Mouse (Mus musculus): Measurements from ENCODE around the gene Mybpc3. TPM values are rescaled to one million over a fixed set of nuclear protein-coding genes. Genes with fewer than 3 reads are reported as not detected.

Mybpc3 gene
- polyA plus RNA-seq, 1 experiment = 39.6 TPM

DNA sequence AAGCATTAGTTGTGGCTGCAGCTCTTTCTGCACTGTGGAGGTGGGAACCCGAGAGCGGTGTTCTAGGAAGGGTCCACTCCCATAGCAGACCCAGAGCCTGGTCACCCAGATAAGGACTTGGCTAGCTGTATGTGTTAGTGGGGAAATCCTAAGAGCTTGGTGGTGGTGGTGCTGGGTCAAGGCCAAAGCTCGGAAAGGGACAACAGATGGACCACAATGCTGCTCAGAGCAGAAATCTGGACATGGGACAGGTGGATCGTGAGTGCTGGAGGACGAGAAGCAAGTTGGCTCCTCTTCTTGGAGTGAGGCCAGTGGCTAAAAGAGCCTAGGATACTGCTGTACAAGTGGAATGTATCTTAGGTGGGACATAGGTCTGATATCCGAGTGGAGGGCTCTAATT is 1.6 kb downstream of the Mybpc3 start:
- peak overlapping the region; percentile 94 for H3K27ac ChIP-seq (ENCODE audit: insufficient read depth, low read length)
- no peak for TF ChIP-seq POLR2A (IDR thresholded peaks at IDR 0.05; ENCODE audit: borderline replicate concordance, insufficient read depth, low read length)
- 0 out of 2 replicates have a peak, but pooled peaks have one; percentile 3 for TF ChIP-seq CTCF (IDR thresholded peaks at IDR 0.05; ENCODE audit: borderline replicate concordance, insufficient read depth, low read depth, low read length)
- H3K4me3 ChIP-seq (replicated peaks; ENCODE audit: insufficient read depth, low read depth, low read length) = peak overlapping the region; percentile 58
- DNase-seq = peak; percentile 95 to 98
- 9% methylated on average over 6 of the region's 6 CpGs for WGBS
- peaks cover 68% of the 10 kb centered on the region for H3K4me1 ChIP-seq (ENCODE audit: control insufficient read depth, insufficient read depth, low read length)
- no peaks in the 10 kb centered on the region for H3K27me3 ChIP-seq (ENCODE audit: control insufficient read depth, insufficient read depth, low read length)

DNA sequence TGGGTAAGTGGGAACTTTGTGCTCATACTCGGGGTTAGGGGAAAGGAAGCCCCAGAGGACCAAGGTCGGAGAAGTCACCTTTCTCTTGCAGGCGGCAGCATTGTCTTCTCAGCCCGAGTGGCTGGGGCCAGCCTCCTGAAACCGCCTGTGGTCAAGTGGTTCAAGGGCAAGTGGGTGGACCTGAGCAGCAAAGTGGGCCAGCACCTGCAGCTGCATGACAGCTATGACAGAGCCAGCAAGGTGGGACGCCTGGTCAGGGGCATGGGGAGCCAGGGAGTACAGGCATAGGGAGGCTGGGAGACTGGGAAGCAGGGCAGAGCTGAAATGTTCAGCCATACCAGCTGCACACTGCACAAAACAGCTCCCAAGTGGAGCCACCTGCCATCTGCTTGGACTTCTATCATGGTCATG is 2.3 kb downstream of the Mybpc3 start:
- TF ChIP-seq POLR2A (IDR thresholded peaks at IDR 0.05; ENCODE audit: borderline replicate concordance, insufficient read depth, low read length) (no peak), CTCF (IDR thresholded peaks at IDR 0.05; ENCODE audit: borderline replicate concordance, insufficient read depth, low read depth, low read length) (no peak)
- Histone ChIP-seq H3K4me3 (replicated peaks; ENCODE audit: insufficient read depth, low read depth, low read length) (peak overlapping the region; percentile 58), H3K27ac (ENCODE audit: insufficient read depth, low read length) (peak overlapping the region; percentile 94), H3K4me1 (ENCODE audit: control insufficient read depth, insufficient read depth, low read length) (peaks cover 75% of the 10 kb centered on the region), H3K27me3 (ENCODE audit: control insufficient read depth, insufficient read depth, low read length) (no peaks in the 10 kb centered on the region)
- WGBS = 13% methylated on average over 6 of the region's 6 CpGs
- peak; percentile 66 to 71 for DNase-seq

DNA sequence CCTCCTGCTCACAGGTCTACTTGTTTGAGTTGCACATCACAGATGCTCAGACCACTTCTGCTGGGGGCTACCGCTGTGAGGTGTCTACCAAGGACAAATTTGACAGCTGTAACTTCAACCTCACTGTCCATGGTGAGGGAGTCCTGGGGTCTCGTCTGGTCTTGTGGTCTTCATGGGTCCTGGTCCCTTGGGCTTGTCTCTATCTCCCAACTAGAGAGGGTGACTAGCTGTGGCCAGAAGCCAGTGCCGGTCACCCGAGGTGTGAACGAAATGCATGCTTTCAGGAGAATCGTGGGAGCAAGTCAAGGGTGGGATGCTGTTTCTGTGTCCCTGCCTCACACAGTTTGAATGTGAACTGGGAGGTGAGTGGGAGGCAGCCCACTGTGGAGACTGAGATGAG is 3.1 kb downstream of the Mybpc3 start:
- 27% methylated on average over 6 of the region's 6 CpGs for WGBS
- TF ChIP-seq CTCF (IDR thresholded peaks at IDR 0.05; ENCODE audit: borderline replicate concordance, insufficient read depth, low read depth, low read length) (no peak), POLR2A (IDR thresholded peaks at IDR 0.05; ENCODE audit: borderline replicate concordance, insufficient read depth, low read length) (no peak)
- H3K4me3 ChIP-seq (replicated peaks; ENCODE audit: insufficient read depth, low read depth, low read length) = peak overlapping the region; percentile 51
- peak overlapping the region; percentile 82 for H3K27ac ChIP-seq (ENCODE audit: insufficient read depth, low read length)
- H3K4me1 ChIP-seq (ENCODE audit: control insufficient read depth, insufficient read depth, low read length) = peaks cover 76% of the 10 kb centered on the region
- H3K27me3 ChIP-seq (ENCODE audit: control insufficient read depth, insufficient read depth, low read length) = no peaks in the 10 kb centered on the region
- DNase-seq = no peak

DNA sequence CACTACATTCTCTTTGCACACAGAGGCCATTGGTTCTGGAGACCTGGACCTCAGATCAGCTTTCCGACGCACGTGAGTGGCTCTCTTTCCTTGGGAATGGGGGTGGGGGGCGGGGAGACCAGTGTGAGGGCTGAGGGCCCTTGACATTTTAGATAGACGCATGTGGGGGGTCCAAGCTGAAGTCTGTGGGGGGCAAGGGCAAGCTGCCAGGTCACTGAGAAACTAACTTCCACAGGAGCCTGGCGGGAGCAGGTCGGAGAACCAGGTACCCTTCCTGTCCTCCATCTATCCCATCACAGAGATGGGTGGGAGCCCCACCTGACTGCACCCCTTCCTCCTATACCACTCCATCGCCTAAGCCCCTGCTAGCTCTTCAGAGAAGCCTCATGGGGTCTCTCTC is 3.6 kb downstream of the Mybpc3 start:
- Histone ChIP-seq H3K27me3 (ENCODE audit: control insufficient read depth, insufficient read depth, low read length) (no peaks in the 10 kb centered on the region), H3K4me3 (replicated peaks; ENCODE audit: insufficient read depth, low read depth, low read length) (peak overlapping the region; percentile 51), H3K27ac (ENCODE audit: insufficient read depth, low read length) (peak overlapping the region; percentile 82), H3K4me1 (ENCODE audit: control insufficient read depth, insufficient read depth, low read length) (peaks cover 75% of the 10 kb centered on the region)
- WGBS = 49% methylated on average over 8 of the region's 8 CpGs
- TF ChIP-seq POLR2A (IDR thresholded peaks at IDR 0.05; ENCODE audit: borderline replicate concordance, insufficient read depth, low read length) (no peak), CTCF (IDR thresholded peaks at IDR 0.05; ENCODE audit: borderline replicate concordance, insufficient read depth, low read depth, low read length) (no peak)
- no peak for DNase-seq

DNA sequence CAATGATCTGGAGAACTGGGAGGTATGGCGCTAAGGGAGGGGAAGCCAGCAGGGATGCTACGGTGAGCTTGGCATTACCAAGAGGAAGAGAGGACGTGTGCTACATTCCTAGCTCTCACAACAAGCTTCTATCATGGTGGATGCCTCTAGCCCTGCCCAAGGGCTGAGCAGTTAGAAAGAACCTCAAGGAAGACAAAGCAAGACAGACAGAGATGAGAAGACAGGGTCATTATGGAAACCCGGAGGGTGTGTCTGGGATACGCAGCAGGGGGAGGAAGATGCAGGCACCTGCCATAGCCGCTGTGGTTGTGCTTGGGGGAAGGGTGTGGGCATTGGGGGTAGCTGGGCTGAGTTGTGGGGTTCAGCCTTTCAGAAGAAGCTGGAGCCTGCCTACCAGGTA is 5.6 kb downstream of the Mybpc3 start:
- WGBS = 59% methylated on average over 6 of the region's 6 CpGs
- Histone ChIP-seq H3K27ac (ENCODE audit: insufficient read depth, low read length) (no peak overlapping the region), H3K4me3 (replicated peaks; ENCODE audit: insufficient read depth, low read depth, low read length) (no peak overlapping the region), H3K4me1 (ENCODE audit: control insufficient read depth, insufficient read depth, low read length) (peaks cover 63% of the 10 kb centered on the region), H3K27me3 (ENCODE audit: control insufficient read depth, insufficient read depth, low read length) (no peaks in the 10 kb centered on the region)
- TF ChIP-seq POLR2A (IDR thresholded peaks at IDR 0.05; ENCODE audit: borderline replicate concordance, insufficient read depth, low read length) (no peak), CTCF (IDR thresholded peaks at IDR 0.05; ENCODE audit: borderline replicate concordance, insufficient read depth, low read depth, low read length) (no peak)
- DNase-seq = no peak

DNA sequence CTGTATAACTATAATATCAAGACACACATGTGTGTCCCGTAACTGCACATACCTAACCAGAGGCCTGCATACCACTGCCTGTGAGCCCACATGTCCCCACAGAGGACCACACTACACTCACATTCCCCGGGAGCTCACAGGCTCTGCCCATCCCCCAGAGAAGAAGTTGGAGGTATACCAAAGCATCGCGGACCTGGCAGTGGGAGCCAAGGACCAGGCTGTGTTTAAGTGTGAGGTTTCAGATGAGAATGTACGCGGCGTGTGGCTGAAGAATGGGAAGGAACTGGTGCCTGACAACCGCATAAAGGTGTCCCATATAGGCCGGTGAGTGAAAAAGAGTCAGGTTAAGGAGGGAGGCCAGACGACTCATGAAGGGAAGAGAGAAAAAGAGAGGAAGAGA is 7.2 kb downstream of the Mybpc3 start:
- TF ChIP-seq CTCF (IDR thresholded peaks at IDR 0.05; ENCODE audit: borderline replicate concordance, insufficient read depth, low read depth, low read length) = no peak
- no peak for TF ChIP-seq POLR2A (IDR thresholded peaks at IDR 0.05; ENCODE audit: borderline replicate concordance, insufficient read depth, low read length)
- H3K4me3 ChIP-seq (replicated peaks; ENCODE audit: insufficient read depth, low read depth, low read length) = no peak overlapping the region
- WGBS = 35% methylated on average over 10 of the region's 10 CpGs
- peaks cover 54% of the 10 kb centered on the region for H3K4me1 ChIP-seq (ENCODE audit: control insufficient read depth, insufficient read depth, low read length)
- peak in 1 of 2 experiments; percentile 36 for DNase-seq
- no peaks in the 10 kb centered on the region for H3K27me3 ChIP-seq (ENCODE audit: control insufficient read depth, insufficient read depth, low read length)
- no peak overlapping the region for H3K27ac ChIP-seq (ENCODE audit: insufficient read depth, low read length)

DNA sequence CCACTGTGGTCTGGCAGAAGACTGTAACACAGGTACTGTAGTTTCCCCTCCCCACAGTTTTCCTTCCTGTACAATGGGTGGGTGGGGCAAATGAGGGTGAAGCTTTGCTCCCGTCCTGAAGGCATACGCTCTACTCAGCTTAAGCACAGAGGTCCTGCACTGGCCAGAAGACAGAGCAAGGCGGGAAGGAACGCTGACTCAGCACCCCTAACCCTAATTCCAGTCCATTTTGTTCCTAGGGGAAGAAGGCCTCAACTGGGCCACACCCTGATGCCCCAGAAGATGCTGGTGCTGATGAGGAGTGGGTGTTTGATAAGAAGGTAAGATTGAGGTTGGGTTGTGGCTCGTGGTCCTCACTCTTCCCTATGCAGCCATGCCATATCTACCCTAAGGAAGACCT is 10.8 kb downstream of the Mybpc3 start:
- H3K27me3 ChIP-seq (ENCODE audit: control insufficient read depth, insufficient read depth, low read length) = no peaks in the 10 kb centered on the region
- H3K4me1 ChIP-seq (ENCODE audit: control insufficient read depth, insufficient read depth, low read length) = peaks cover 29% of the 10 kb centered on the region
- H3K4me3 ChIP-seq (replicated peaks; ENCODE audit: insufficient read depth, low read depth, low read length) = no peak overlapping the region
- DNase-seq = no peak
- WGBS = 89% methylated on average over 5 of the region's 5 CpGs
- no peak for TF ChIP-seq POLR2A (IDR thresholded peaks at IDR 0.05; ENCODE audit: borderline replicate concordance, insufficient read depth, low read length)
- no peak for TF ChIP-seq CTCF (IDR thresholded peaks at IDR 0.05; ENCODE audit: borderline replicate concordance, insufficient read depth, low read depth, low read length)
- H3K27ac ChIP-seq (ENCODE audit: insufficient read depth, low read length) = no peak overlapping the region

DNA sequence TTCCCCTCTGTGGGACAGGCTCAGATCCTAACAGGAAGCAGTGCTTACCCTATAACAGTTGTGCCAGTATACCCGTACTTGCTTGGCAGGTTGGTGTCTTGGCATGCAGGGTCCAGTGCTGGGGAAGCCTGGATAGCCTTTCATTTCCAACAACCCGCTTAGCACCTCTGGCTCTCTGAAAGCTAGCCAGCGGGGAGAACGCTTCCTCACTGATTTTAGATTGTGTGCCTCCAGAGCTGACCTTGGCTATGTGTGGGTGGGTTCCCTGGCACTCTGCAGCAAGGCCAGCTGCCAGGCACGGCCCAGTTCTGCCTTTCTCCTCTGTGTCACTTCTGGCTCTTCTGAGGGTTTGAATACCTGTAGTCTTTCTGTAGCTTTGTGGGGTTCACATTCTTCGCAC is 12.2 kb downstream of the Mybpc3 start:
- 33% methylated on average over 6 of the region's 6 CpGs for WGBS

More for the DNA sequence above, 12.2 kb downstream of the Mybpc3 start:
- DNase-seq = no peak
- TF ChIP-seq POLR2A (IDR thresholded peaks at IDR 0.05; ENCODE audit: borderline replicate concordance, insufficient read depth, low read length) (no peak), CTCF (IDR thresholded peaks at IDR 0.05; ENCODE audit: borderline replicate concordance, insufficient read depth, low read depth, low read length) (no peak)
- Histone ChIP-seq H3K27me3 (ENCODE audit: control insufficient read depth, insufficient read depth, low read length) (no peaks in the 10 kb centered on the region), H3K27ac (ENCODE audit: insufficient read depth, low read length) (no peak overlapping the region), H3K4me3 (replicated peaks; ENCODE audit: insufficient read depth, low read depth, low read length) (no peak overlapping the region), H3K4me1 (ENCODE audit: control insufficient read depth, insufficient read depth, low read length) (peaks cover 16% of the 10 kb centered on the region)
